Comparison of ENCODE assay signal across 9 mouse cellular contexts in genomic region chr11:49244595-49244930, GRCm38 (mm10). TPM values are rescaled to one million over a fixed set of nuclear protein-coding genes. Genes with fewer than 3 reads are reported as not detected.
DNase-seq lines count a peak whose midpoint lies in the region; ATAC-seq and TF ChIP-seq lines count a peak whose summit lies in the region.
"Had no signal": no experiment of that assay in that cellular context is flagged by ENCODE, and none has a peak within 500 bp of the region (broad histone marks: within the 10 kb centered on the region; RNA-seq: fewer than 3 reads in every experiment).

No protein-coding gene starts in this region.

- no peaks in the 10 kb centered on the region for H3K27me3 ChIP-seq in embryonic facial prominence, embryonic 10.5 days (replicated peaks; ENCODE audit: low read depth, poor library complexity, severe bottlenecking)
- H3K27me3 ChIP-seq in hindbrain, embryonic 14.5 days (ENCODE audit: control insufficient read depth, insufficient read depth, low read length): no peaks in the 10 kb centered on the region
- H3K27me3 ChIP-seq in midbrain, embryonic 15.5 days (replicated peaks): no peaks in the 10 kb centered on the region

- no peaks in the 10 kb centered on the region for H3K36me3 ChIP-seq in embryonic facial prominence, embryonic 10.5 days (replicated peaks)
- H3K36me3 ChIP-seq in hindbrain, embryonic 14.5 days (replicated peaks; ENCODE audit: control insufficient read depth, insufficient read depth): no peaks in the 10 kb centered on the region
- H3K36me3 ChIP-seq in midbrain, embryonic 15.5 days (replicated peaks): no peaks in the 10 kb centered on the region

- H3K27ac ChIP-seq in layer of hippocampus, adult 2 months: peak overlapping the region; percentile 81
- H3K27ac ChIP-seq in embryonic facial prominence, embryonic 10.5 days (replicated peaks): peak overlapping the region; percentile 91
- peak overlapping the region; percentile 92 for H3K27ac ChIP-seq in hindbrain, embryonic 14.5 days
- H3K27ac ChIP-seq in midbrain, embryonic 15.5 days: peak overlapping the region; percentile 96

- no peaks in the 10 kb centered on the region for H3K9me3 ChIP-seq in embryonic facial prominence, embryonic 10.5 days
- H3K9me3 ChIP-seq in hindbrain, embryonic 14.5 days (ENCODE audit: control insufficient read depth, low read length): no peaks in the 10 kb centered on the region
- no peaks in the 10 kb centered on the region for H3K9me3 ChIP-seq in midbrain, embryonic 15.5 days

- ATAC-seq in hindbrain, embryonic 14.5 days (ENCODE audit: low FRiP score): peak; percentile 0; the same call in 1 of the 2 replicates
- peak; percentile 2; the same call in 1 of the 2 replicates for ATAC-seq in midbrain, embryonic 15.5 days (replicated peaks)
- ATAC-seq in megakaryocyte-erythroid progenitor cell, adult 5-6 weeks (replicated peaks; ENCODE audit: low FRiP score, low TSS enrichment, poor library complexity, severe bottlenecking): no peak

- H3K4me2 ChIP-seq in hindbrain, embryonic 14.5 days (replicated peaks): peak overlapping the region; percentile 52
- H3K4me2 ChIP-seq in midbrain, embryonic 15.5 days: peak overlapping the region; percentile 80

- WGBS in embryonic facial prominence, embryonic 10.5 days: 0% methylated on average over 4 of the region's 4 CpGs
- WGBS in hindbrain, embryonic 14.5 days: 0% methylated on average over 4 of the region's 4 CpGs
- WGBS in midbrain, embryonic 15.5 days: 1% methylated on average over 4 of the region's 4 CpGs

- no peak for TF ChIP-seq CTCF in layer of hippocampus, adult 2 months (conservative IDR thresholded peaks at IDR 0.05)

- peak overlapping the region; percentile 89 for H3K4me3 ChIP-seq in layer of hippocampus, adult 2 months
- H3K4me3 ChIP-seq in embryonic facial prominence, embryonic 10.5 days: peak overlapping the region; percentile 62
- peak overlapping the region; percentile 66 for H3K4me3 ChIP-seq in hindbrain, embryonic 14.5 days (replicated peaks; ENCODE audit: low read length)
- peak overlapping the region; percentile 95 for H3K4me3 ChIP-seq in midbrain, embryonic 15.5 days

- H3K4me1 ChIP-seq in embryonic facial prominence, embryonic 10.5 days: peaks cover 49% of the 10 kb centered on the region
- H3K4me1 ChIP-seq in hindbrain, embryonic 14.5 days (replicated peaks; ENCODE audit: control insufficient read depth, insufficient read depth, low read length): peaks cover 36% of the 10 kb centered on the region
- peaks cover 43% of the 10 kb centered on the region for H3K4me1 ChIP-seq in midbrain, embryonic 15.5 days

- H3K9ac ChIP-seq in hindbrain, embryonic 14.5 days: peak overlapping the region; percentile 85
- peak overlapping the region; percentile 93; the same call in 1 of the 2 replicates for H3K9ac ChIP-seq in midbrain, embryonic 15.5 days

- no peak for DNase-seq in layer of hippocampus, adult 2 months (ENCODE audit: low spot score in 2 of 2)
- no peak for DNase-seq in layer of hippocampus, postnatal 36 days
- no peak for DNase-seq in embryonic facial prominence, embryonic 10.5 days (ENCODE audit: low spot score)
- no peak for DNase-seq in hindbrain, embryonic 14.5 days (ENCODE audit: low spot score)
- no peak for DNase-seq in adrenal gland, adult (ENCODE audit: inconsistent age in 2 of 2, low spot score in 1 of 2)
- no peak for DNase-seq in right cerebral cortex, postnatal 25 days

RNA-seq across cellular contexts. Expression of gene Mgat1, which starts 0.6 kb away (rescaled TPM):
- total RNA-seq in layer of hippocampus, adult 2 months (2021): 10 to 100 TPM; 62.1 to 64.3 TPM
- 10 to 100 TPM; 52.0 to 54.4 TPM for total RNA-seq in layer of hippocampus, postnatal 36 days (2021)
- polyA plus RNA-seq in embryonic facial prominence, embryonic 10.5 days (2016; fragmentation: Nextera tagmentation; extraction: Ambion mirVana): 34.8 and 40.3 TPM in 2 replicates
- polyA plus RNA-seq in hindbrain, embryonic 14.5 days (2014; fragmentation: Nextera tagmentation; extraction: Ambion mirVana): 31.0 and 31.1 TPM in 2 replicates
- polyA plus RNA-seq in midbrain, embryonic 15.5 days (2015; fragmentation: Nextera tagmentation; extraction: Ambion mirVana): 35.3 and 35.4 TPM in 2 replicates
- 47.4 and 53.5 TPM in 2 replicates for total RNA-seq in megakaryocyte-erythroid progenitor cell, adult 5-6 weeks (2014; fragmentation: Nextera tagmentation)
- 28.1 and 34.2 TPM in 2 replicates for total RNA-seq in megakaryocyte-erythroid progenitor cell, adult 5-6 weeks (2017)

RNA-seq across cellular contexts. Expression of gene Olfr1393, which starts 33.5 kb away (rescaled TPM):
- total RNA-seq in layer of hippocampus, adult 2 months (2021): not detected
- not detected for total RNA-seq in layer of hippocampus, postnatal 36 days (2021)
- polyA plus RNA-seq in embryonic facial prominence, embryonic 10.5 days (2016; fragmentation: Nextera tagmentation; extraction: Ambion mirVana): 0.10 TPM in 1 of 2 replicates, not detected in the other
- polyA plus RNA-seq in hindbrain, embryonic 14.5 days (2014; fragmentation: Nextera tagmentation; extraction: Ambion mirVana): not detected in 2 replicates
- polyA plus RNA-seq in midbrain, embryonic 15.5 days (2015; fragmentation: Nextera tagmentation; extraction: Ambion mirVana): 0.05 TPM in 1 of 2 replicates, not detected in the other
- total RNA-seq in megakaryocyte-erythroid progenitor cell, adult 5-6 weeks (2014; fragmentation: Nextera tagmentation): not detected in 2 replicates
- not detected in 2 replicates for total RNA-seq in megakaryocyte-erythroid progenitor cell, adult 5-6 weeks (2017)

RNA-seq across cellular contexts. Expression of gene Olfr1392, which starts 40.5 kb away (rescaled TPM):
- total RNA-seq in layer of hippocampus, adult 2 months (2021): not detected
- not detected for total RNA-seq in layer of hippocampus, postnatal 36 days (2021)
- polyA plus RNA-seq in embryonic facial prominence, embryonic 10.5 days (2016; fragmentation: Nextera tagmentation; extraction: Ambion mirVana): 0.06 TPM in 1 of 2 replicates, not detected in the other
- not detected in 2 replicates for polyA plus RNA-seq in hindbrain, embryonic 14.5 days (2014; fragmentation: Nextera tagmentation; extraction: Ambion mirVana)
- 0.04 and 0.05 TPM in 2 replicates for polyA plus RNA-seq in midbrain, embryonic 15.5 days (2015; fragmentation: Nextera tagmentation; extraction: Ambion mirVana)
- total RNA-seq in megakaryocyte-erythroid progenitor cell, adult 5-6 weeks (2014; fragmentation: Nextera tagmentation): not detected in 2 replicates
- total RNA-seq in megakaryocyte-erythroid progenitor cell, adult 5-6 weeks (2017): not detected in 2 replicates
- total RNA-seq: left cerebral cortex, adult 18-20 months had no signal

RNA-seq across cellular contexts. Expression of gene Zfp62, which starts 41.5 kb away (rescaled TPM):
- 10 to 100 TPM; 46.7 to 51.2 TPM for total RNA-seq in layer of hippocampus, adult 2 months (2021)
- 10 to 100 TPM; 45.0 to 48.7 TPM for total RNA-seq in layer of hippocampus, postnatal 36 days (2021)
- 46.8 and 50.0 TPM in 2 replicates for polyA plus RNA-seq in embryonic facial prominence, embryonic 10.5 days (2016; fragmentation: Nextera tagmentation; extraction: Ambion mirVana)
- 46.8 and 48.2 TPM in 2 replicates for polyA plus RNA-seq in hindbrain, embryonic 14.5 days (2014; fragmentation: Nextera tagmentation; extraction: Ambion mirVana)
- polyA plus RNA-seq in midbrain, embryonic 15.5 days (2015; fragmentation: Nextera tagmentation; extraction: Ambion mirVana): 45.1 and 46.0 TPM in 2 replicates
- total RNA-seq in megakaryocyte-erythroid progenitor cell, adult 5-6 weeks (2014; fragmentation: Nextera tagmentation): 56.5 and 67.6 TPM in 2 replicates
- 102 and 160 TPM in 2 replicates for total RNA-seq in megakaryocyte-erythroid progenitor cell, adult 5-6 weeks (2017)

RNA-seq across cellular contexts. Expression of gene Btnl9, which starts 57.6 kb away (rescaled TPM):
- total RNA-seq in layer of hippocampus, adult 2 months (2021): not detected
- not detected for total RNA-seq in layer of hippocampus, postnatal 36 days (2021)
- 0.23 and 0.31 TPM in 2 replicates for polyA plus RNA-seq in embryonic facial prominence, embryonic 10.5 days (2016; fragmentation: Nextera tagmentation; extraction: Ambion mirVana)
- 0.05 and 0.11 TPM in 2 replicates for polyA plus RNA-seq in hindbrain, embryonic 14.5 days (2014; fragmentation: Nextera tagmentation; extraction: Ambion mirVana)
- polyA plus RNA-seq in midbrain, embryonic 15.5 days (2015; fragmentation: Nextera tagmentation; extraction: Ambion mirVana): 0.09 and 0.15 TPM in 2 replicates
- total RNA-seq in megakaryocyte-erythroid progenitor cell, adult 5-6 weeks (2014; fragmentation: Nextera tagmentation): 0.72 and 2.4 TPM in 2 replicates
- 1.8 and 5.6 TPM in 2 replicates for total RNA-seq in megakaryocyte-erythroid progenitor cell, adult 5-6 weeks (2017)
- total RNA-seq: left cerebral cortex, adult 18-20 months had no signal
